Mouse (Mus musculus) midbrain, postnatal 0 days (tissue): ENCODE data around the gene Calhm2. TPM values are rescaled to one million over a fixed set of nuclear protein-coding genes. Genes with fewer than 3 reads are reported as not detected.

Experiments
- ATAC-seq: fragments of 200-750 bp; cut with Nextera tagmentation; 2 replicates; pipeline ENCODE4 v1.8.0; 2017; ENCODE audit warnings: moderate number of reproducible peaks, mild to moderate bottlenecking, moderate TSS enrichment, moderate library complexity; ENCODE audit not compliant: low FRiP score
- DNase-seq: peaks from one replicate; pipeline ENCODE4 v3.0.0-alpha.2; 2015; ENCODE audit warnings: low spot score
- H3K27ac ChIP-seq: fragments of 300-500 bp; sonication (generic); 2 replicates; pipeline ENCODE4 v1.5.1; 2014; ENCODE audit warnings: low read depth, mild to moderate bottlenecking, low read length, mixed read lengths
- H3K27me3 ChIP-seq: fragments of 300-500 bp; sonication (generic); 2 replicates; pipeline ENCODE4 v1.6.1; 2014; ENCODE audit warnings: low read length, control low read depth, mixed read lengths; ENCODE audit not compliant: insufficient read depth
- H3K36me3 ChIP-seq: fragments of 300-500 bp; sonication (generic); 2 replicates; pipeline ENCODE4 v1.6.1; 2014; ENCODE audit warnings: low read length, control low read depth, mixed read lengths; ENCODE audit not compliant: insufficient read depth
- H3K4me1 ChIP-seq: fragments of 300-500 bp; sonication (generic); 2 replicates; pipeline ENCODE4 v1.6.1; 2014; ENCODE audit warnings: mild to moderate bottlenecking, control low read depth, antibody characterized with exemption, low read length, mixed read lengths; ENCODE audit not compliant: insufficient read depth
- H3K4me2 ChIP-seq: fragments of 300-500 bp; sonication (generic); 2 replicates; pipeline ENCODE4 v1.6.1; 2014; ENCODE audit warnings: low read depth, mild to moderate bottlenecking, low read length, mixed read lengths; ENCODE audit not compliant: poor library complexity, severe bottlenecking
- H3K4me3 ChIP-seq: fragments of 300-500 bp; sonication (generic); 2 replicates; pipeline ENCODE4 v1.5.1; 2014; ENCODE audit warnings: low read depth, mild to moderate bottlenecking, low read length, moderate library complexity
- H3K9ac ChIP-seq: fragments of 300-500 bp; sonication (generic); replicated peaks from 2 replicates; pipeline ENCODE4 v1.6.1; 2014; ENCODE audit warnings: mild to moderate bottlenecking, low read length, moderate library complexity, mixed read lengths; ENCODE audit not compliant: poor library complexity, severe bottlenecking
- H3K9me3 ChIP-seq: fragments of 300-500 bp; sonication (generic); 2 replicates; pipeline ENCODE4 v1.6.1; 2016; ENCODE audit warnings: low read length, control low read depth
- CTCF ChIP-seq: IDR thresholded peaks from 2 replicates; pipeline ENCODE4 v1.5.1; 2016; ENCODE audit warnings: antibody characterized with exemption, mild to moderate bottlenecking
- WGBS: fragments of 180-500 bp; shearing (Covaris S2); extraction: QIAGEN DNeasy Blood & Tissue Kit; methylation state at CpG from one replicate; pipeline ENCODE4 v1.1.7; 2014; 5-methylcytosine and 5-hydroxymethylcytosine counted together
- polyA plus RNA-seq: library from polyadenylated mRNA; unstranded; fragments of >200 nt; fragmentation: Nextera tagmentation; extraction: Ambion mirVana; gene quantifications from 2 replicates; pipeline ENCODE4 v1.2.1, GENCODE M21; 2015
- total RNA-seq: library from RNA; depleted of rRNA; stranded (reverse); fragments of >200 nt; gene quantifications from 2 replicates; pipeline ENCODE4 v1.2.3, GENCODE M21; 2014; rRNA removed

Calhm2 gene
- total RNA-seq (0.77 and 0.80 TPM in 2 replicates), polyA plus RNA-seq (0.80 and 1.0 TPM in 2 replicates)

- Histone ChIP-seq H3K4me1 (peaks cover 5% of the 10 kb centered on the region; the same call in 1 of the 2 replicates), H3K4me3 (peak within 1 kb of the TSS; percentile 22; the same call in 1 of the 2 replicates), H3K9ac (peak within 1 kb of the TSS; percentile 50; the same call in 1 of the 2 replicates), H3K9me3 (no peaks in the 10 kb centered on the region), H3K27me3 (no peaks in the 10 kb centered on the region; the same call in none of the 2 replicates), H3K36me3 (no peaks in the 10 kb centered on the region), H3K4me2 (peak within 1 kb of the TSS; percentile 50), H3K27ac (no peak within 1 kb of the TSS)
- 11% methylated on average over 28 of the region's 28 CpGs for WGBS
- DNase-seq (peak; percentile 35), ATAC-seq (no peak)
- no peak for TF ChIP-seq CTCF
Measured at GRCm38 (mm10) chr19:47137771-47138421, at the start of gene Calhm2. Gene Calhm2 (minus strand): TSS chr19:47138294.

DNA sequence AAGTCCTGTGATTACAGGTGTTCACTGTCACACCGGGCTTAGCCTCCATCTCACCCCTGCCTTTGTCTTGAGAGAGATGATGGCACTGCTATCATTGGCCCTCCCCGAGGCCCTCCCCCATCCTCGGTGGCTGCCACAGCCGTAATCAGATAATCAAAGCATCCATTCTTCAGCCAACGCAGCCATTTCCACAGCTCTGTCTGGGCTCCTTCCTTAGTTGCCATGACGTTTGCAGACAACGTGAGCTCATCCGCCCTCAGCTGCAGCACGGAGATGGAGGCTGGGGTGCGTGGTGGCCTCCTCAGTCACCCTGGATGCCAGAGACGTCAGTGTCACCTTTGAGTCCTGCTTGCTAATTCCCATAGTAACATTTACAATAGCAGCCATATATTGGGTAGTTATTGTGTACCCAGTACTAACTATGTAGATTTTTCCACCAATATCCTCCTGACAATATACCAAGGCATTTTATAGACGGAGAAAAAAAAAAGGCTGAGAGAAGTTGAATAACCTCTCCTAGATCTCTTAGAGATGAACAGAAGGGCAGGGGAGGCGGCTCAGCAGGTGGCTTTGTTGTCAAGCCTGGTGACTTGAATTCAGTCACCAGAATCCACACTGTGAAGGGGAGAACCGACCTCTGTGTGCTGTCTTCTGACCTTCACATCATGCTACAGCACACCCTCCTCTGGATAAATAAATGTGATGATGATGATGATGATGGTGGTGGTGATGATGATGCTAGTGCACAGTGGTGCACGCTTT, 48.6 kb upstream of the Calhm2 start:
- ATAC-seq = no peak
- H3K36me3 ChIP-seq = no peaks in the 10 kb centered on the region
- H3K27me3 ChIP-seq = no peaks in the 10 kb centered on the region
- DNase-seq = no peak
- peaks cover 5% of the 10 kb centered on the region; the same call in 1 of the 2 replicates for H3K4me1 ChIP-seq
- 45% methylated on average over 15 of the region's 15 CpGs for WGBS
- no peak overlapping the region for H3K9ac ChIP-seq
- no peak for TF ChIP-seq CTCF
- H3K27ac ChIP-seq = no peak overlapping the region
- 0 out of 2 replicates have a peak, but pooled peaks cover 2% of the 10 kb centered on the region for H3K9me3 ChIP-seq
- no peak overlapping the region for H3K4me3 ChIP-seq
- H3K4me2 ChIP-seq = no peak overlapping the region

- TF ChIP-seq CTCF = no peak
- no peak overlapping the region for H3K4me3 ChIP-seq
- no peaks in the 10 kb centered on the region for H3K27me3 ChIP-seq
- no peak overlapping the region for H3K9ac ChIP-seq
- 0 out of 2 replicates have a peak, but pooled peaks cover 2% of the 10 kb centered on the region for H3K9me3 ChIP-seq
- DNase-seq = no peak
- no peak overlapping the region for H3K27ac ChIP-seq
- no peak for ATAC-seq
- H3K4me2 ChIP-seq = no peak overlapping the region
- H3K4me1 ChIP-seq = peaks cover 14% of the 10 kb centered on the region; the same call in 1 of the 2 replicates
- WGBS = 70% methylated on average over 4 of the region's 4 CpGs
- no peaks in the 10 kb centered on the region for H3K36me3 ChIP-seq
Measured at GRCm38 (mm10) chr19:47184736-47185135, 46.6 kb upstream of the Calhm2 start.

GRCm38 (mm10) chr19:47184221-47184620, 46.1 kb upstream of the Calhm2 start:
- WGBS = 71% methylated on average over 8 of the region's 8 CpGs
- ATAC-seq = no peak
- no peak for TF ChIP-seq CTCF

GRCm38 (mm10) chr19:47180011-47180410, 41.9 kb upstream of the Calhm2 start:
- H3K27me3 ChIP-seq = no peaks in the 10 kb centered on the region
- DNase-seq (no peak), ATAC-seq (no peak)
- 16% methylated on average over 8 of the region's 8 CpGs for WGBS
- peak overlapping the region; percentile 84; the same call in 1 of the 2 replicates for H3K9ac ChIP-seq
- H3K4me2 ChIP-seq = peak overlapping the region; percentile 83
- no peak for TF ChIP-seq CTCF
- H3K9me3 ChIP-seq = 0 out of 2 replicates have a peak, but pooled peaks cover 2% of the 10 kb centered on the region
- H3K36me3 ChIP-seq = no peaks in the 10 kb centered on the region
- no peak overlapping the region for H3K27ac ChIP-seq
- peaks cover 9% of the 10 kb centered on the region; the same call in 1 of the 2 replicates for H3K4me1 ChIP-seq
- peak overlapping the region; percentile 81 for H3K4me3 ChIP-seq

More at GRCm38 (mm10) chr19:47184221-47184620, 46.1 kb upstream of the Calhm2 start:
- DNase-seq = no peak
- Histone ChIP-seq H3K9me3 (0 out of 2 replicates have a peak, but pooled peaks cover 2% of the 10 kb centered on the region), H3K36me3 (no peaks in the 10 kb centered on the region), H3K9ac (no peak overlapping the region), H3K27me3 (no peaks in the 10 kb centered on the region), H3K4me1 (peaks cover 14% of the 10 kb centered on the region; the same call in 1 of the 2 replicates), H3K27ac (no peak overlapping the region), H3K4me3 (no peak overlapping the region), H3K4me2 (no peak overlapping the region)
